Mouse (Mus musculus) megakaryocyte, adult 5-6 weeks (primary cell): Measurements from ENCODE around the gene Phf21b. TPM values are rescaled to one million over a fixed set of nuclear protein-coding genes. Genes with fewer than 3 reads are reported as not detected.

Source experiments
- ATAC-seq: 2 replicates; pipeline ENCODE4 v1.8.0; 2016; ENCODE audit warnings: mild to moderate bottlenecking, inconsistent platforms; ENCODE audit not compliant: poor library complexity, severe bottlenecking
- total RNA-seq, 2 experiments: library from RNA; stranded (forward) in 1 of 2; stranded (reverse) in 1 of 2; fragments of 153-499, 151-499 nt in 1 of 2; fragments of 221-1000, 200-1000 nt in 1 of 2; gene quantifications; 2 replicates each; pipeline versions ENCODE4 v1.2.3 to v1.2.4; 2015 to 2017

The Phf21b gene
- total RNA-seq, 2 experiments from 2014 or later, result 0.09 to 0.22 TPM

GRCm38 (mm10) chr15:84850321-84850720, 5.5 kb downstream of the Phf21b start:
- ATAC-seq, result no peak

GRCm38 (mm10) chr15:84846216-84846615, 9.6 kb downstream of the Phf21b start:
- no peak for ATAC-seq

- no peak for ATAC-seq
Observed at GRCm38 (mm10) chr15:84844831-84845230, 11.0 kb downstream of the Phf21b start.

DNA sequence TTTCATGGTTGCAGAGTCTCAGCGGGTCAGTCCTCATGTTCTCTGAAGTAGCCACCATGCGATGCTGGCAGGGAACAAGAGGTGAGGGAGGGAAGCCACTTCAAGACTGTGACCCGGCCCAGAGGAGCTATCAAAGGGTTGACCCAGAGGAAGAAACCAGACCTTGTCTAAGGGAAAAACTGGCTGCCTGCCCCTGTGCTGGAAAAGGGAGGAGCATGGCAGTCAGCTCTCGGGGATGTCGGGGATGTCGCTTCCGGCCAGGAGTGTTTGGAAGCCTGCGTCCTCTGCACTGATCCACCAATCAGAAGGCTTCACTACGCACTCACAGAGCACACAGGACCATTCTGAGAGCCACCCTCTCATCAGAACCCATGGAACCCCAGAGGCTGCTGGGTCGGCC, 12.8 kb downstream of the Phf21b start:
- ATAC-seq, result no peak

GRCm38 (mm10) chr15:84841925-84842821, 13.7 kb downstream of the Phf21b start:
- no peak for ATAC-seq

GRCm38 (mm10) chr15:84840560-84840959, 15.3 kb downstream of the Phf21b start:
- 0 out of 2 replicates have a peak, but pooled peaks have one; percentile 18 for ATAC-seq

- ATAC-seq, result no peak
Observed at GRCm38 (mm10) chr15:84839521-84839920, 16.3 kb downstream of the Phf21b start.

DNA sequence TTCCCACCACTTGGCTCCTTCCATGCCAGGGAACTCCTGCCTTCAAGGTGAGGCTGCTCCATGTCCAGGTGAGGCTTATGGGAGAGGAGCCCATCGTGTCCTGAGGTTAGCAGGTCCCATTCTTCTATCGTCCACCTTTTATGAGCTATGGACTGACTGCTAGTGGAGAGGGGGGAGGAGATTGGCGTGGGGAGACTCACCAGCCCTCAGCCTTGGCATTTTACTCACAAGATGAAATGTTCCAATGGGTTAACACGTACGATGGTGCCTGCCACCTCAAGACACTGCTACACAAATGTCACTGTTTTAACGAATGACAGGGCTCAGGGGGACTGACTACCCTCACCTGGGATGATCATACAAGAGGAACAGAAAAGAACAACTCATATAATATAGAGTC, 18.0 kb downstream of the Phf21b start:
- no peak for ATAC-seq

DNA sequence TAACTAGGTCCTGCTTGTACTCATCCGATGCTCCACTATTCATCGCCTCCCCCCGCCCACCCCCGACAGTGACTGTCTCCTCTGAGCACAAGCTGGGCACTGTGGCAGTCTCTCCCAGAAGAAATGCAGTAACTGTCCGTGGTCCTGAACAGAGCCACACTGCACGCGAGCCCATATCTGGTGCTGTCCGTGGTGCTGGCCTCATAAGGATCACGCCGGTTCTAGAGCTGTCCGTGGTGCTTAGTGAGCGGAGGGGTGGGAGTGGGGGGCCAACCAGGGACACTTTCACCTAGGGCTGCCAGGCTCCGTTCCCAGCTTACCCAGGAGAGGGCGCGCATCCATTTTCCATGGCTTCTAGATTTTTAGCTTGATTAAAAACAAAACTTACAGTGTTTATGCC, 26.4 kb downstream of the Phf21b start:
- peak; percentile 62; the same call in 1 of the 2 replicates for ATAC-seq

- ATAC-seq, result no peak
Observed at GRCm38 (mm10) chr15:84828603-84829002, 27.2 kb downstream of the Phf21b start.

DNA sequence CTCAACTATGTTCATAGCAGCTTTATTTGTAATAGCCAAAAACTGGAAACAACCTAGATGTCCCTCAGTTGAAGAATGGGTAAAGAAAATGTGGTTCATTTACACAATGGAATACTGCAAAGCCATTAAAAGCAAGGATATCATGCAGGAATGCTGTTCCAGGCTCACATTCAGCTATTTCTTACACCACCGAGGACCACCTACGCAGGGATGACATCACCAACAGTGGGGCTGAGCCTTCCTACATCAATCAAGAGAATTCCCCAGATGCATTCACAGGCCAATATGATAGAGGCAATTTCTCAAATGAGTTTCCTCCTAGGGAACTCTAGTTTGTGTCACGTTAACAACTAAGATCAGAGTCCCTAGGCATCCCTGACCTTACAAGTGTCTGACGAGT, 32.8 kb downstream of the Phf21b start:
- ATAC-seq, result no peak

- ATAC-seq, result no peak
Observed at GRCm38 (mm10) chr15:84820811-84821210, 35.0 kb downstream of the Phf21b start.

DNA sequence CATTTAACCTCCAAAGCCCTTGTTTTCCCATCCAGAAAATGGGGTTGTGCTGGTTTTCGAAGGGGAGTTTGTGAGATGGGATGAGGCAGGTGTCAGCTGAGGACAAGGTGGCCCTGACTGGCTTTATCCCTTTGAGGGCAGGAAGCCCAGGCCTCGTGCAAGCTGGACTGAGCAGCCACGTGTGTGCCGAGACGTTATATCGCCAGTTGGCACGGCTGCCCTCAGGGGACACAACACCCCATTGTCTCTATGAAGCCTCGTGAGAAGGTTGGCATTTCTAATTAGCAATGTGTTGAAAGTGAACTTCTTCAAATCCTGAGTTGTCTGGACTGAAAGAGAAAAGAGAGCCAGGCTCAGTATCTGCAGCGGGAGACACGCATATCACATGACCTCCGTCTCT, 37.6 kb downstream of the Phf21b start:
- ATAC-seq, result no peak

- no peak for ATAC-seq
Observed at GRCm38 (mm10) chr15:84817589-84817988, 38.3 kb downstream of the Phf21b start.

GRCm38 (mm10) chr15:84815171-84815570, 40.7 kb downstream of the Phf21b start:
- ATAC-seq, result no peak

GRCm38 (mm10) chr15:84812831-84813357, 43.0 kb downstream of the Phf21b start:
- ATAC-seq, result no peak

DNA sequence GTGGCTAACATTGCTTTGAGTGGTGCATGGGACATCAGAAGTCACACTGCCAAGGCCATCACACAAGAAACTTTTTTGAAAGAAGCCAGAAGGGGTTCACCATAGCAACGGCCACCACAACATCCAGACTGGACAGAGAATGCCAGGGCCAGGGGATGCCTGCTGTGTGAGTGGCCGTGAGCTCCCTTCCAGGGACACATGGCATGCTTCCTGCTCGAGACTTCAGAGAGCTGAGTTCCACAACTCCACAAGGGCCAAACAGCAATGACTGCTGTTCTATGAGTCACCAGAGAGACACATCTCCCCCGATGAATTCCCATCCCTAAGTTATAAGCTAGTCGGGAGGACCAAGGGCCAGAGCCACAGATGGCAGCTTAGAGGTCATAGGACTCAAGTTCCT, 44.7 kb downstream of the Phf21b start:
- no peak for ATAC-seq

DNA sequence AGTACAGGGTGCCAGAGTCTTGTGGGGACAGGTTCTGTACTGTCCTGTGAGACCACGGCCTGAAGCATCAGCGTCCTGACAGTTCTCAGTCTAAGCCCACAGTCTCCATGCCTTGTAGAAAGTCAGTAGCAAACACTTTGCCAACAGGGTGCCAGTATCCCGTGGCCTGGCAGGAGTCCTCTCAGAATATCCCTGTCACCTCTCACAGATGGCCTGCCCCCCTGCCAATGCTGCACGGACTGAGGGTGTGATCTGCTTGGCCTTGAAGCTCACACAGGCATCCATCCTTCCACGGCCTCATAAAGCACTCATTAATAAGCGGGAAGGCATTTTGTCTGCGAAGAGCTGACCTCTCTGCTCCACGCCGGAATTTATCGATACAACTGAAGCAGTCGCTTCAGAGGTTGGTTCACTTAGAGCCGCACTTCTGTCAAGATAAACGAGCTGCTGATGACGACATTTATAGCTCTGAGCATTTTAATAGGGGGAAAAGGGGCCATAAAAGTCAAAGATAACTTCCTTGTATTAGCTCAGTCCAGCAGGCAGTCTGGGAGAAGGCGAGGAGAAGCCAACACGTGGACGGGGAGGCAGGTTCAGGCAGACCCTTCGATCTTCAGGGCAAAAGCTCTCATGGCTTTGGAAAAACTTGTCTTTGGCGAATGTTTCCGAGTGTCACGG, 46.4 kb downstream of the Phf21b start:
- no peak for ATAC-seq

- no peak for ATAC-seq
Observed at GRCm38 (mm10) chr15:84803685-84804084, 52.2 kb downstream of the Phf21b start.

- ATAC-seq, result no peak
Observed at GRCm38 (mm10) chr15:84800132-84800531, 55.7 kb downstream of the Phf21b start.

DNA sequence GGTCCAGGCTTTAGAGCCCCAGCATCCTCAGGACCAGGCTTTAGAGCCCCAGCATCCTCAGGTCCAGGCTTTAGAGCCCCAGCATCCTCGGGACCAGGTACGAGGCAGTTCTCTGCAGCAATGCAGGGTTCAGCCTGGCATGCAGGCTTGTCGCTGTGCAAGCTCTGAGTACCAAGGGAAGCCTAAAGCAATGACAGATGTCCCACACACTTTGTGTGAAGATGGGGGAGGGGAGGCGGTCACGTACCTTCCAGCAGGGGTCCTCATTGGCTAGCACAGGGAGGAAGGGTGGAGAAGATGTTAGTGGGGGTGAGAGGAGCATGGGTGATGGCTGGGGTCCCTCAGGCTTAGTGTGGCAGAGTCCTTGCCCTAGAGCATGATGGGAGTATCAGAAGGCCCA, 62.2 kb downstream of the Phf21b start:
- no peak for ATAC-seq

DNA sequence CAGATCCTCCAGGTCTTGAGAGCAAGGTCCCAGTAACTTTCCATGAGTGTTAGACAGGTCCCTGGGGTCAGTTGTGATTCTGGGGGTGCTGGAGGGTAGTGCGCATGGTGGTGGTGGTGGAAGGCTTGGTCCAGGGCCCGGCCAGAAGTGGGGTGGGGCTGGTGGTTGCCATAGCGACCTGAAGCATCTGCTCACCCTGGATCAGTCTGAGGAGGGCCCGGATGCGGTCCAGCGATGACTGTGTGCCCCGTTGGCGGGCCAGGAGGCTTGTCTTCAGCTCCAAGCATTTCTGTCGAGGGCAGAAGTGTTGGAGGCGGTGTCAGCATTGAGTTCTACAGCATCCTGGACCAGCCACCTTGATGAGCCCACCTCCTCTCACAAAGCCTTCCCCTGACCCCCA, 68.7 kb downstream of the Phf21b start:
- ATAC-seq, result no peak
